Mouse (Mus musculus): ENCODE results near the gene Maged1. TPM values are rescaled to one million over a fixed set of nuclear protein-coding genes. Genes with fewer than 3 reads are reported as not detected.
"Not testable (repeated sequence)": the region's sequence is repeated elsewhere in the genome, so short reads cannot be mapped to it uniquely, and the experiment has no call there.

The Maged1 gene
- polyA plus RNA-seq, 1 experiment from 2014 or later, result 614 TPM

DNA sequence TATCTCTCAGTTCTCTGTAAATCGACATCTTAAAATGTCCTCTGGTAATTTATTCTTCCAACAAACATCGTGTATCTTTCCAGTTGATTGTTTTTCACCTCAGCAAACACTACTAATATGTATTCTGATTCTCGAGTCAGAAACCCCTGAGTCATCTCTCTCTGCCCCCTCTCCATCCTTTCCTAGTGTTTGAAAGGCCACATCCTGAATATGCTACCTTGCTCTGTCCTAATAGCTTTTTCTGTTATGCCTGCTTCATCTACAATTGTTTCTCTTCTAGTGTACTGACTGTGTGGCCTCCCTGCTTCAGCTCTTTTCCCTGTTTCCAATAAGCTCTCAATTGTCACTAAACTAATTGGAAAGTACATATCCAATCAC, 33.5 kb downstream of the Maged1 start:
- WGBS, result 79% methylated on average over 3 of the region's 3 CpGs
- H3K36me3 ChIP-seq (replicated peaks), result no peaks in the 10 kb centered on the region
- peaks cover 41% of the 10 kb centered on the region for H3K27me3 ChIP-seq (ENCODE audit: poor library complexity, severe bottlenecking)

DNA sequence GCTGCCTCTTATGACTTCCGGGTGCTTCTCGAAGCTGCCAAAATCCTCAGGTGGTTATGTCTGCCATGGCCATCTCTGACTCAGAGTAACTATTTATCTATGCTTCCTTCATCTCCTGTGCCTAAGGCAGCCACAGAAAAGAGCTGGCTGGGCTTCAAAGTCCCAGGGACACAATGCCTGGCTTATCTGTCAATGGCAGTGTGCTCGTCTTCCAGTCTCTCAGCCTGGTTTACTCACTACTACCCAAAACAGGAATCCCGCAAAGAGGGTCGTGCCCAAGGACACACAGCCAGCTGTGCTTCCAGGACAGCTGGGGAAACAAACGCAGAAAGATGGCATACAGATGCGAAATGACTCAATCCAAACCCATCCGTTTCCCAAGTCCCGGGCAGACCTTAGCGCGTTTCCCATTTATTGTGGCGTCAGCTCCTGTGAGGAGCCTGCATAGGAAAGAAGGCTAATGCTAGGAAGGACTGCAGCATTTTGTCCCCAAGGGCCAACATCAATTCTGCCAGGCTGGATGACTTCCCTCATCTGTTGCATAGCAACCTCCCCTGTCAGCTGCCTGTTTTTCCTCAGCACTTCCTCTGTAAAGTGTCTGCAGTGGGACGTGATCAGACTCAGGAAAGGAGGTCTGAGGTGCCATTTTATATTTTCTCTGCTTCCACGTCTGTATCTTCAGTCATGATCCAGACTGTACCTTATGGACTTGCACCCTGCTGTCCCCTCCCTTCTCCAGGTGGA, 34.1 kb downstream of the Maged1 start:
- H3K4me3 ChIP-seq; H3K36me3 ChIP-seq (replicated peaks); H3K9me3 ChIP-seq; H3K27ac ChIP-seq; H3K4me1 ChIP-seq; DNase-seq (ENCODE audit: extremely low spot score, low spot score): not testable (repeated sequence)
- peaks cover 45% of the 10 kb centered on the region for H3K27me3 ChIP-seq (ENCODE audit: poor library complexity, severe bottlenecking)
- WGBS, result 46% methylated on average over 8 of the region's 14 CpGs

More for the DNA sequence above, 33.5 kb downstream of the Maged1 start:
- DNase-seq (ENCODE audit: extremely low spot score, low spot score), result no peak
- no peak overlapping the region for H3K27ac ChIP-seq
- H3K9me3 ChIP-seq, result no peaks in the 10 kb centered on the region
- H3K4me3 ChIP-seq, result no peak overlapping the region
- H3K4me1 ChIP-seq, result no peaks in the 10 kb centered on the region

DNA sequence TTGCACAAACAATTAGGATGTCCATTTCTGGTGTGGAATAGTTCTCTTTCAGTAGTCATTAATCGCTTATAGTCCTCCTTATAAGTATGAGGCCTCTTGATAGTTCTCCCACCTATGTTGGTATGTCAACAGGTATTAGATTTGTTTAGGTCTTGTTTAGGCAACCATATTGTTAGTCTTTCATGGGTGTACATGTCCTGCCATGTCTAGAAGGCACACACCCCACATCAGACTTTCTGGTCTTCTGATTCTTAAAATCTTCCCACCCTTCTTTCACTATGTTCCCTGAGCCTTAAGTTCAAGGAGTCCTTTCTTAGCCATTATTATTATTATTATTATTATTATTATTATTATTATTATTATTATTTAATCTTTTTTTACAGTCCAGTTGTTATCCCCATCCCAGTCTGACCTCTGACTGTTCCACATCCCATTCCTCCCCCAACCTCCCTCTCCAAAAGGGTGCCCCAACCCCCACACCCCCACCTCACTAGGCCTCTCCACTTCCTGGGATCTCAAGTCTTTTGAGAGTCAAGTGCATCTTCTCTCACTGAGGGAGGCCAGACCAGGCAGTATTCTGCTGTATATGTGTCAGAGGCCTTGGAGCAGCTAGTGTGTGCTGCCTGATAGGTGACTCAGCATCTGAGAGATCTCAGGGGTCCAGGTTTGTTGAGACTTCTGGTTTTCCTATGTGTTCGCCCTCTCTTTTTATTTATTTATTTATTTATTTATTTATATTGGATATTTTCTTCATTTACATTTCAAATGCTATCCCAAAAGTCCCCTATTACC, 55.7 kb downstream of the Maged1 start:
- Histone ChIP-seq H3K4me1 (no peaks in the 10 kb centered on the region), H3K27ac (no peak overlapping the region), H3K4me3 (no peak overlapping the region), H3K36me3 (replicated peaks) (no peaks in the 10 kb centered on the region), H3K27me3 (ENCODE audit: poor library complexity, severe bottlenecking) (peaks cover 35% of the 10 kb centered on the region), H3K9me3 (no peaks in the 10 kb centered on the region)
- DNase-seq (ENCODE audit: extremely low spot score, low spot score), result no peak
- 91% methylated on average over 2 of the region's 2 CpGs for WGBS

Other genes with a start within 250 kb of the Maged1 start
- 0.14 TPM in 1 of 2 replicates, not detected in the other for gene Fam90a1b, start 175.4 kb downstream of the Maged1 start, polyA plus RNA-seq (2016; fragmentation: Nextera tagmentation; extraction: Ambion mirVana)
- gene Apoo, start 175.0 kb downstream of the Maged1 start, polyA plus RNA-seq (2016; fragmentation: Nextera tagmentation; extraction: Ambion mirVana), result 112 and 119 TPM in 2 replicates
- gene Gspt2, start 93.9 kb upstream of the Maged1 start, polyA plus RNA-seq (2016; fragmentation: Nextera tagmentation; extraction: Ambion mirVana), result 9.5 and 12.3 TPM in 2 replicates
- 1.1 and 1.3 TPM in 2 replicates for gene Zxdb, start 182.4 kb upstream of the Maged1 start, polyA plus RNA-seq (2016; fragmentation: Nextera tagmentation; extraction: Ambion mirVana)